Mouse (Mus musculus) G1E (cell line): ENCODE measurements around the gene Endou.

Experiments used
- CTCF ChIP-seq: IDR thresholded peaks from 2 replicates; pipeline ENCODE4 v1.5.1; 2012; ENCODE audit warnings: low read depth, low read length, inconsistent platforms, mixed read lengths
- GATA1 ChIP-seq: IDR thresholded peaks from 2 replicates; pipeline ENCODE4 v1.6.1; 2012; ENCODE audit warnings: borderline replicate concordance, low read length, inconsistent platforms, mixed read lengths
- GATA2 ChIP-seq: IDR thresholded peaks from 2 replicates; pipeline ENCODE4 v1.6.1; 2012; ENCODE audit warnings: low read depth, low read length, inconsistent platforms, borderline replicate concordance
- POLR2AphosphoS5 ChIP-seq: IDR thresholded peaks from 2 replicates; pipeline ENCODE4 v1.6.1; 2012; ENCODE audit warnings: low read depth, low read length, inconsistent platforms; ENCODE audit not compliant: insufficient replicate concordance

- TF ChIP-seq POLR2AphosphoS5: no peak
- TF ChIP-seq CTCF: no peak
- TF ChIP-seq GATA1: no peak
- no peak for TF ChIP-seq GATA2
These were observed 19.6 kb upstream of the Endou start for GRCm38 (mm10) chr15:97750697-97751096.
